Mouse (Mus musculus): ENCODE measurements around the gene Klk7.

GRCm38 (mm10) chr7:43854642-43855380 lies 43.7 kb downstream of the Klk7 start:
- TF ChIP-seq CTCF (IDR thresholded peaks at IDR 0.05; ENCODE audit: borderline replicate concordance, insufficient read depth, low read length): no peak
- no peak for TF ChIP-seq POLR2A (IDR thresholded peaks at IDR 0.05; ENCODE audit: low read depth, low read length)

Measured in embryonic fibroblast, embryonic 13.5 days (primary cell).